Mouse (Mus musculus) spleen, adult 2 months (tissue): Measurements from ENCODE around the gene Slf1. TPM values are rescaled to one million over a fixed set of nuclear protein-coding genes. Genes with fewer than 3 reads are reported as not detected.
"Not testable (repeated sequence)": the region's sequence is repeated elsewhere in the genome, so short reads cannot be mapped to it uniquely, and the experiment has no call there.

Source experiments
- DNase-seq, 2 experiments: peaks; one replicate each; pipeline versions ENCODE4 v3.0.0 to v3.0.0-alpha.2; 2012 to 2021; ENCODE audit warnings: low spot score in 2 of 2, low read depth in 1 of 2
- H3K27ac ChIP-seq: fragments of 200-500 bp; 2 replicates; pipeline ENCODE4 v1.5.1; 2012; ENCODE audit warnings: low read length, inconsistent platforms; ENCODE audit not compliant: insufficient read depth
- H3K27me3 ChIP-seq: fragments of 200-500 bp; 2 replicates; pipeline ENCODE4 v1.6.1; 2012; ENCODE audit warnings: mild to moderate bottlenecking, moderate library complexity, low read length, inconsistent platforms; ENCODE audit not compliant: control insufficient read depth, insufficient read depth
- H3K36me3 ChIP-seq: fragments of 200-500 bp; 2 replicates; pipeline ENCODE4 v1.6.1; 2012; ENCODE audit warnings: mild to moderate bottlenecking, low read length, inconsistent platforms; ENCODE audit not compliant: control insufficient read depth, insufficient read depth
- H3K4me1 ChIP-seq: fragments of 200-500 bp; 2 replicates; pipeline ENCODE4 v1.6.1; 2011; ENCODE audit warnings: inconsistent platforms; ENCODE audit not compliant: control insufficient read depth, insufficient read depth, insufficient read length
- H3K4me3 ChIP-seq: fragments of 200-500 bp; 2 replicates; pipeline ENCODE4 v1.5.1; 2011; ENCODE audit warnings: mild to moderate bottlenecking, inconsistent platforms; ENCODE audit not compliant: insufficient read depth, insufficient read length; ENCODE audit errors: extremely low read depth
- CTCF ChIP-seq: fragments of 200-500 bp; IDR thresholded peaks from 2 replicates; pipeline ENCODE4 v1.5.1; 2011; ENCODE audit warnings: mild to moderate bottlenecking, inconsistent platforms; ENCODE audit not compliant: insufficient read depth, insufficient read length, insufficient replicate concordance; ENCODE audit errors: extremely low read depth
- POLR2A ChIP-seq: fragments of 200-500 bp; IDR thresholded peaks from 2 replicates; pipeline ENCODE4 v1.6.1; 2011; ENCODE audit warnings: low read depth, low read length, inconsistent platforms
- WGBS: fragments of 180-500 bp; shearing (Covaris S2); methylation state at CpG from one replicate; pipeline ENCODE4 v1.1.7; 2018; 5-methylcytosine and 5-hydroxymethylcytosine counted together
- polyA plus RNA-seq: library from polyadenylated mRNA; depleted of rRNA; stranded (reverse); fragments of >200 nt; gene quantifications from 2 replicates; pipeline ENCODE4 v1.2.3, GENCODE M21; 2012

Slf1 gene
- polyA plus RNA-seq, 1 experiment: 5.4 TPM

DNA sequence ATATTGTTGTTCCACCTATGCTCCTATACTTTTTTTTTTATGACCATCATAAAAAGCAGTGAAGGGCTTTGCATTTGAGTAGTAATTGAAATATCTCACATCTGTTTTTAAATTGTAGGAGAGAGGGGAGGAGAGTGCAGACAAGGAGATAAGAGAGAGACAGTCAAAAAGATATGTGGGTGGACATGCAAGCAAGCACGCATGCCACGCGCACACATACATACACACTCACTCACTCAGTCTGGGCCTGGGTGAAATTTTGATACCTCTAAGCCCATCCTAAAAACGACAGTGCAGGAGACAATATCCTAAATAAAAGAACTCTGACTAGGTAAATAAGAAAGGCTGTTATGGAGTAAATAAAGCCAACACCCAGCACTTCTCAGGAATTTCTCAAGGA lies 16.6 kb downstream of the Slf1 start:
- no peaks in the 10 kb centered on the region for H3K36me3 ChIP-seq
- H3K4me1 ChIP-seq: no peaks in the 10 kb centered on the region
- no peak overlapping the region for H3K27ac ChIP-seq
- DNase-seq: no peak
- no peaks in the 10 kb centered on the region for H3K27me3 ChIP-seq
- 91% methylated on average over 4 of the region's 4 CpGs for WGBS
- TF ChIP-seq POLR2A (no peak), CTCF (no peak)
- no peak overlapping the region for H3K4me3 ChIP-seq

DNA sequence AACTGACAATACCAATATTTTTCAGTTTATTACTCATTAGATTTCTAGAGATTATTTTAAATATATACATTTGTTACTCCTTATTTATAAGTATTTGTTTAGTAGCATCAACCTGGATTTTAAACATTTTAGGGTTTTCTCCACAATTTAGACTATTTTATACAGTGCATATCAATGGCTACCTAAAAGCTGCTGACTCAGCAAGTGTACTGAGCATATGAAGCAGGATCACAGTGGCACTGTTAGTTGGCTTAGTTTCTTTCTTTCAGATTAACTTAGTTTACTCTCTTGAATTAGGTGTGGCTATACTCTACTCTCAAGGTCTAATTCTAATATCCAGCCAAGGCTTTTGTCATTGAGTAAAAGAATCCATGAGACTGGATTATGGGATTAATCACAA lies 27.5 kb downstream of the Slf1 start:
- H3K27me3 ChIP-seq: no peaks in the 10 kb centered on the region
- TF ChIP-seq POLR2A (no peak), CTCF (no peak)
- no peak overlapping the region for H3K27ac ChIP-seq
- H3K36me3 ChIP-seq: peaks cover 1% of the 10 kb centered on the region; the same call in 1 of the 2 replicates
- H3K4me3 ChIP-seq: no peak overlapping the region
- no peaks in the 10 kb centered on the region for H3K4me1 ChIP-seq
- DNase-seq: no peak

DNA sequence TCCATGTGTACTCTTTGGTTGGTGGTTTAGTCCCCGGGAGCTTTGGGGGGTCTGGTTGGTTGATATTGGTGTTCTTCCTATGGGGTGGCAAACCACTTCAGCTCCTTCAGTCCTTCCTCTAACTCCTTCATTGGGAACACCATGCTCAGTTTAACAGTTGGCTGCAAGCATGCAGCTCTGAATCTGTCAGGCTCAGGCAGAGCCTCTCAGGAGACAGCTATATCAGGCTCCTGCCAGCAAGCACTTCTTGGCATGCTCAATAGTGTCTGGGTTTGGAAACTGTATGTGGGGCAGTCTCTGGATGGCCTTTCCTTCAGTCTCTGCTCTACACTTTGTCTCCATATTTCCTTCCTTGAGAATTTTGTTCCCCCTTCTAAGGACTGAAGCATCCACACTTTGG lies 42.4 kb downstream of the Slf1 start:
- not testable (repeated sequence) for H3K4me1 ChIP-seq, H3K27me3 ChIP-seq, DNase-seq, H3K36me3 ChIP-seq, H3K27ac ChIP-seq, H3K4me3 ChIP-seq
- 89% methylated on average over 1 of the region's 1 CpGs for WGBS

DNA sequence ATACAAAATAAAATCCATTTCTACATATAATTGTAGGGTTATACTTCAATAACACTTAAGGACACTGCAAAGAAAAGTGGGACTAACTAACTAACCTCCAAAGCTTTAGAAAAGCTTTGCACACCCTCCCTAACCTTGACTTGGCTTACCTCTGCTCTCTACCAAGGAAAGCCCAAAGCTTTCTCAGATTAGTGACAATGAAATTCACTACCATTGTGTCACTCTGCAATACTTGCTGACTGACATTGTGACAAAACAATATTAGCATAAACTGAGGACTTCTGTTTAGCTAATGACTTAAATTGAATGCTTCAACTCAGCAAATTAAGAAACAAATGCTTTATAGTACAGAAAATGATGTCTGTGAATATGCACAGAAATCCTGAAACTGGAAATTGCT lies 63.2 kb downstream of the Slf1 start:
- no peak overlapping the region for H3K27ac ChIP-seq
- no peaks in the 10 kb centered on the region for H3K27me3 ChIP-seq
- DNase-seq: no peak
- no peak for TF ChIP-seq CTCF
- TF ChIP-seq POLR2A: no peak
- peaks cover 2% of the 10 kb centered on the region for H3K36me3 ChIP-seq
- no peaks in the 10 kb centered on the region for H3K4me1 ChIP-seq
- H3K4me3 ChIP-seq: no peak overlapping the region

DNA sequence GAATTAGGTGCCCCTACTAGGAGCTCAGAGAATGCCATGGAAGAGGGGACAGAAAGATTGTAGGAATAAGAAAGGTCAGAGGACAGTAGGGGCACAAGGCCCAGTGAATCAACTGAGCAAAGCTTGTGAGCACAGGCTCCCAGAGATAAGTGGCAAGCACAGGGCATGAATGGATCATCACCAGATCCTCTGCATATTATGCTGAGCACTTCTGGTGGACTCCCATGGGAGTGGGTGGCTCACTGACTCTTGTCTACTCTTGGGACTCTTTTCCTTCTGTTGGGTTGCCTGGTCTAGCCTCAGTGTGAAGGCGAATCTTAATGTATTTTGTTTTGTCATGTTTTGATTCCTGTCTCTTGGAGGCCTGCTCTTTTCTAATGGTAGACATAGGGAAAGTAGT lies 66.4 kb downstream of the Slf1 start:
- DNase-seq: no peak
- Histone ChIP-seq H3K4me3 (no peak overlapping the region), H3K27ac (no peak overlapping the region), H3K36me3 (peaks cover 2% of the 10 kb centered on the region), H3K27me3 (no peaks in the 10 kb centered on the region), H3K4me1 (no peaks in the 10 kb centered on the region)
- TF ChIP-seq POLR2A (no peak), CTCF (no peak)
- WGBS: 97% methylated on average over 1 of the region's 1 CpGs

DNA sequence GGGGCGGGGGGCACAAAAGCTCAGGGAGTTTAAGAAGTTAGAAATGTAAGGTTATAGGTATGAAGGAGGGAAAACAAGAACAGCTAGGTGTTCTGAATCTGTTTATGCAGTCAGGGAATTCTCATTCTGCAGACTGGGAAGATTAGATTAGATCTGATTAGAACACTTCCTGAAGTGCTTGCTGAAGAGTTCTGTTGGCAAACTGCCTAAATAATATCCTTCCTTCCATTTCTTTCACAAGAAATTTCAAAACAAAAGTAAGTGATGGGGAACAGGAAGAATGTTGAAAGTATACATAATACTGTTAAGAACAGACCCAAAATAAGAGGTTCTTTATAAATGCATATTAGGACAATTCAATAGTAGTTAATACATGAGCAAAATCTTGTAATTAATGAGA lies 72.1 kb downstream of the Slf1 start:
- H3K4me1 ChIP-seq: no peaks in the 10 kb centered on the region
- H3K36me3 ChIP-seq: no peaks in the 10 kb centered on the region; the same call in 1 of the 2 replicates
- H3K4me3 ChIP-seq: no peak overlapping the region
- no peaks in the 10 kb centered on the region for H3K27me3 ChIP-seq
- no peak for TF ChIP-seq CTCF
- no peak for TF ChIP-seq POLR2A
- 95% methylated on average over 1 of the region's 1 CpGs for WGBS
- no peak overlapping the region for H3K27ac ChIP-seq
- DNase-seq: no peak

DNA sequence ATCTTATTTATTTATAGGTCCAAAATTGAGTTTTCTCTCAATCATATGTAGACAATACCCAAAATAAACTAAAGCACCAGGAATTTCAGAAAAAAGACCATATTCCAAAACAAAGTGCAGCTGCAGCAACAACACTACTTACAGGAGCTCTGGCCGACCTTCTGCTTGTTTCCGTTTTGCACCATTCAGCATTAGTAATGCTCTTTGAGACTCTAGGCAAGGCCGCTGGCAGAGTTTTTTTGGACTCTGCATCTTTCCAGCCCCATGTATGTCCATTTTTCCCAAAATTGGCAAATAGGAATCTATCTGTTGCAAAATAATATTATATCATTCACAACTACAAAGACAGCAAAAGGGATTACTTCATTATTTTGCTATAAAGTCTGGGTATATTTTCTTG lies 85.5 kb downstream of the Slf1 start:
- no peaks in the 10 kb centered on the region for H3K27me3 ChIP-seq
- no peak overlapping the region for H3K4me3 ChIP-seq
- H3K36me3 ChIP-seq: peaks cover 3% of the 10 kb centered on the region; the same call in 1 of the 2 replicates
- no peak for TF ChIP-seq CTCF
- no peak for TF ChIP-seq POLR2A
- no peaks in the 10 kb centered on the region for H3K4me1 ChIP-seq
- no peak overlapping the region for H3K27ac ChIP-seq
- WGBS: 84% methylated on average over 3 of the region's 3 CpGs
- no peak for DNase-seq

DNA sequence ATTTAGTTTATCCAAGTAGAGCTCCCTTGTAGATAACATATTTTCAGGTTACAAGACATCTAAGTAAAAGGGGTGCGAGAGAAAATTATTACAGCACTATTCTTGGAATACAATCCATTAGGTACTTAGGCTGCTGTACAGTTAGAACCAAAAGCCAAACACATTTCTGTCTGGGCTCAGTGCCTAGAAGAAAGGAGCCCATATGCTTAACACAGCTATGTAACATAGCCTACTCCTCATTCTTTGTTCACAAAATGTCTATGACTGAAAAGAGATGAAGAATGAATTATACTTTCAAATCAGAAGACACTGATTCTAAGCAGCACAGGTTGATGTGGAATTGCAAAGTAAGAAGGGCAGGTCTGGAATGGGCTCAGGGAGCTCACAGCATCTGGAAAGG lies 86.8 kb downstream of the Slf1 start:
- Histone ChIP-seq H3K27me3 (no peaks in the 10 kb centered on the region), H3K36me3 (0 out of 2 replicates have a peak, but pooled peaks cover 3% of the 10 kb centered on the region), H3K27ac (no peak overlapping the region), H3K4me1 (no peaks in the 10 kb centered on the region), H3K4me3 (no peak overlapping the region)
- TF ChIP-seq CTCF (no peak), POLR2A (no peak)
- WGBS: 91% methylated on average over 1 of the region's 1 CpGs
- no peak for DNase-seq
